Mouse (Mus musculus) liver, postnatal 0 days (tissue): Measurements from ENCODE around the gene Grrp1. TPM values are rescaled to one million over a fixed set of nuclear protein-coding genes. Genes with fewer than 3 reads are reported as not detected.
A peak's percentile ranks its signal among the peaks of the same experiment; 100 is the strongest.

ENCODE experiments used
- ATAC-seq: fragments of 200-750 bp; cut with Nextera tagmentation; 2 replicates; pipeline ENCODE4 v1.8.0; 2017; ENCODE audit warnings: mild to moderate bottlenecking, moderate library complexity
- DNase-seq: peaks from one replicate; pipeline ENCODE4 v3.0.0-alpha.2; 2016
- H3K27ac ChIP-seq: fragments of 300-500 bp; sonication (generic); 2 replicates; pipeline ENCODE4 v1.5.1; 2014; ENCODE audit warnings: antibody characterized with exemption, moderate library complexity, mild to moderate bottlenecking, low read depth
- H3K27me3 ChIP-seq: fragments of 300-500 bp; sonication (generic); 2 replicates; pipeline ENCODE4 v1.6.1; 2014; ENCODE audit warnings: low read length, control low read depth, mixed read lengths; ENCODE audit not compliant: insufficient read depth
- H3K36me3 ChIP-seq: fragments of 300-500 bp; sonication (generic); replicated peaks from 2 replicates; pipeline ENCODE4 v1.6.1; 2014; ENCODE audit warnings: mild to moderate bottlenecking, control low read depth, low read length, moderate library complexity, mixed read lengths; ENCODE audit not compliant: insufficient read depth
- H3K4me1 ChIP-seq: fragments of 300-500 bp; sonication (generic); 2 replicates; pipeline ENCODE4 v1.6.1; 2014; ENCODE audit warnings: antibody characterized with exemption, mild to moderate bottlenecking, control low read depth; ENCODE audit not compliant: insufficient read depth
- H3K4me2 ChIP-seq: fragments of 300-500 bp; sonication (generic); 2 replicates; pipeline ENCODE4 v1.6.1; 2014; ENCODE audit warnings: low read depth, mild to moderate bottlenecking, low read length, moderate library complexity, mixed read lengths
- H3K4me3 ChIP-seq: fragments of 300-500 bp; sonication (generic); 2 replicates; pipeline ENCODE4 v1.5.1; 2014; ENCODE audit warnings: low read depth, low read length
- H3K9ac ChIP-seq: fragments of 300-500 bp; sonication (generic); replicated peaks from 2 replicates; pipeline ENCODE4 v1.6.1; 2014; ENCODE audit warnings: mild to moderate bottlenecking, moderate library complexity
- H3K9me3 ChIP-seq: fragments of 300-500 bp; sonication (generic); 2 replicates; pipeline ENCODE4 v1.6.1; 2016; ENCODE audit warnings: mild to moderate bottlenecking, control low read depth, low read length, mixed read lengths
- CTCF ChIP-seq: sonication (generic); IDR thresholded peaks from 2 replicates; pipeline ENCODE4 v1.5.1; 2016; ENCODE audit warnings: antibody characterized with exemption, low read depth
- EP300 ChIP-seq: IDR thresholded peaks from 2 replicates; pipeline ENCODE4 v1.6.1; 2016; ENCODE audit warnings: antibody characterized with exemption, low read depth, mild to moderate bottlenecking
- WGBS: fragments of 180-500 bp; shearing (Covaris S2); extraction: QIAGEN DNeasy Blood & Tissue Kit; methylation state at CpG from one replicate; pipeline ENCODE4 v1.1.7; 2014; ENCODE audit not compliant: insufficient replicate concordance; 5-methylcytosine and 5-hydroxymethylcytosine counted together
- polyA plus RNA-seq: library from polyadenylated mRNA; unstranded; fragments of >200 nt; fragmentation: Nextera tagmentation; extraction: Ambion mirVana; gene quantifications from 2 replicates; pipeline ENCODE4 v1.2.1, GENCODE M21; 2015

Grrp1 gene
- polyA plus RNA-seq, 1 experiment from 2014 or later = 1.4 TPM

GRCm38 (mm10) chr4:134249651-134250050 lies 4.3 kb downstream of the Grrp1 start:
- Histone ChIP-seq H3K4me1 (peaks cover 35% of the 10 kb centered on the region), H3K27ac (no peak overlapping the region), H3K4me2 (peak overlapping the region; percentile 64), H3K4me3 (peak overlapping the region; percentile 32), H3K36me3 (no peaks in the 10 kb centered on the region), H3K9me3 (no peaks in the 10 kb centered on the region), H3K9ac (no peak overlapping the region), H3K27me3 (peaks cover 83% of the 10 kb centered on the region)
- 2% methylated on average over 30 of the region's 30 CpGs for WGBS
- no peak for TF ChIP-seq EP300
- peak; percentile 91 for TF ChIP-seq CTCF
- DNase-seq (peak; percentile 81), ATAC-seq (peak; percentile 34; the same call in 1 of the 2 replicates)

DNA sequence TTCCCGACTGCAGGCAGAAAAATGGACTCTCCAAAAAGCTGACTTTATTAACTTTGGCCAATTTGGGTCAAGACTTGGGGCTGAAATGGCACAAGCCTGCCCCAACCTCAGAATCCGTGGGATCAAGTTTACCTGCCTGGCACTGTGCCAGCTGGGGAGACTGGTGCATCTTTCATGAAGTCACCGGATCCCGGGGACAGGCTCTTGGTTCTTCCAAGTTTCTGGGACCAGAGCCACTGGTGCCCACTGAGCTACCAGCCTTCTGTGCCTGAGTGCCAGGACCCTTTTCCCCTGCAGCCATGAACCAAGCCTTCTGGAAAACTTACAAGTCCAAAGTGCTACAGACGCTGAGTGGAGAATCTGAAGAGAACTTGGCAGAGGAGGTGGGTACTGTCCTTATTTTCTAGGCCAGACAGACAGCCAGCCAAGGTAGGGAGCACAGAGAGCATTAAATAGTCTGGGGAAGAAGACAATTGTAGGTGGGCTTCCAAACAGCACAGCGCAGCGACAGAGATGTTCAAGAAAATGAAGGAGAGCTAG lies 7.1 kb downstream of the Grrp1 start, which contains the start of gene Gm30191:
Gene Gm30191 (plus strand): TSS at position 217 of the 540 bp plus-strand sequence.
- no peaks in the 10 kb centered on the region for H3K36me3 ChIP-seq
- no peaks in the 10 kb centered on the region for H3K9me3 ChIP-seq
- ATAC-seq = no peak
- no peak within 1 kb of the TSS for H3K27ac ChIP-seq
- peaks cover 32% of the 10 kb centered on the region for H3K4me1 ChIP-seq
- 74% methylated on average over 7 of the region's 7 CpGs for WGBS
- TF ChIP-seq EP300 = no peak
- TF ChIP-seq CTCF = no peak
- DNase-seq = no peak
- H3K4me3 ChIP-seq = peak within 1 kb of the TSS; percentile 87
- no peak within 1 kb of the TSS for H3K9ac ChIP-seq
- H3K27me3 ChIP-seq = peaks cover 55% of the 10 kb centered on the region
- peak within 1 kb of the TSS; percentile 100 for H3K4me2 ChIP-seq

DNA sequence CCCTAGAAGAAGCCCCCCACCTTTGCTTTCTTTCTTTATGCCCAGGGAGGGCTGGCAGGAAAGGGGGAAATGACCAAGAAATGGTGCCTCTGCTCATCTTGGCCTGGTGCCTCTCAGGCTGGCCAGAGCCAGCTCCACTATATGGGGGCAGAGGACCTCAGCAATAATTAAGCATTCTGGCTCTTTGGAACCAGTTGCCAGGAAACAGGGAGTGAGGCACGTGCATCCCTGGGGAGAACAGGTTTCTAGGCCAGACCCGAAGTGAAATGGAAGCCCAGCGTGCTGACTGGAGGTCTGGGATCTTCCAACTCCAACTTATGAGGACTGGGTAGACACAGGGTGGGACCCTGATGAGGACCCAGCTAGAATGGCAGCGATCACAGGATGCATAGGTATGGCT lies 7.7 kb downstream of the Grrp1 start:
- Histone ChIP-seq H3K27ac (no peak overlapping the region), H3K4me3 (no peak overlapping the region), H3K27me3 (peaks cover 50% of the 10 kb centered on the region)

DNA sequence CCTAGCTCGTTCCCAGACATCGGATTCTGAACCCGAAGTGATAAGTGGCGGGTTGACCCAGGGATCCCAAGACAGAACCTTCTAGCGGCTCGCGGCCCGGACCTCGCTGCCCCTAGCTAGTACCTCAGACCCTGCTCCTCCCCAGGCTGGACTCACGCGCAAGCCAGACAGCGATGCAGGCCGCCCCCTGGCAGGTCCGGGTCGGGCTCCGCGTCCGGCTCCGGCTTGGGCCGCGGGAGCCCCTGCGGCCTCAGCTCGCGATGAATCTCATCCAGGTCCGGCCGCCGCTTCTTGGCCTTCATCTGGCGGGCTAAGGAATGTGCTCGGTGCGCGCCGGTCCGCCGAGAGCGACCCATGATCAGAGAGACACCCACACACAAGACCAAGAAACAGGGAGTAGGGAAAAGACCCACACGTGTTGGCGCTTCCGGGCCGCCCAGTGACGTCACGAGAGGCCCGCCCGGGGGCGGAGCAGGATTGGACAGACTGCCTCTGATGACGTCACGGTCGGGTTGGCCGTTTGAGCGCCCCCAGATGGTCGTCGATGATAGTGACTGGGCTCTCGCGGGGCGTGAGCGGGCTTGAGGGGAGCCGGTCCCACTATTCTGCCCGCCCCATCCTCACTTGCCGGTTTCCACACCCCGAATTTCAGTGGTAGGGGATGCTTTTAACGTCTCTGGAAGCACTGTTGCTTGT lies 8.6 kb downstream of the Grrp1 start, which contains the start of gene Zfp593:
Gene Zfp593 (minus strand): TSS at position 445 of the 696 bp plus-strand sequence.
- ATAC-seq (peak; percentile 85), DNase-seq (peak; percentile 96)
- Histone ChIP-seq H3K4me3 (peak within 1 kb of the TSS; percentile 87), H3K9ac (peak within 1 kb of the TSS; percentile 83), H3K4me2 (peak within 1 kb of the TSS; percentile 100), H3K9me3 (no peaks in the 10 kb centered on the region), H3K27ac (peak within 1 kb of the TSS; percentile 30; the same call in 1 of the 2 replicates), H3K36me3 (no peaks in the 10 kb centered on the region), H3K27me3 (peaks cover 40% of the 10 kb centered on the region), H3K4me1 (peaks cover 18% of the 10 kb centered on the region)
- under 1% methylated on average over 60 of the region's 60 CpGs for WGBS
- no peak for TF ChIP-seq EP300
- TF ChIP-seq CTCF = peak; percentile 89

More for the DNA sequence above, 7.7 kb downstream of the Grrp1 start:
- Histone ChIP-seq H3K4me2 (no peak overlapping the region), H3K36me3 (no peaks in the 10 kb centered on the region), H3K9ac (no peak overlapping the region), H3K4me1 (peaks cover 26% of the 10 kb centered on the region), H3K9me3 (no peaks in the 10 kb centered on the region)
- ATAC-seq (no peak), DNase-seq (no peak)
- TF ChIP-seq CTCF (no peak), EP300 (no peak)
- WGBS = 56% methylated on average over 4 of the region's 4 CpGs

DNA sequence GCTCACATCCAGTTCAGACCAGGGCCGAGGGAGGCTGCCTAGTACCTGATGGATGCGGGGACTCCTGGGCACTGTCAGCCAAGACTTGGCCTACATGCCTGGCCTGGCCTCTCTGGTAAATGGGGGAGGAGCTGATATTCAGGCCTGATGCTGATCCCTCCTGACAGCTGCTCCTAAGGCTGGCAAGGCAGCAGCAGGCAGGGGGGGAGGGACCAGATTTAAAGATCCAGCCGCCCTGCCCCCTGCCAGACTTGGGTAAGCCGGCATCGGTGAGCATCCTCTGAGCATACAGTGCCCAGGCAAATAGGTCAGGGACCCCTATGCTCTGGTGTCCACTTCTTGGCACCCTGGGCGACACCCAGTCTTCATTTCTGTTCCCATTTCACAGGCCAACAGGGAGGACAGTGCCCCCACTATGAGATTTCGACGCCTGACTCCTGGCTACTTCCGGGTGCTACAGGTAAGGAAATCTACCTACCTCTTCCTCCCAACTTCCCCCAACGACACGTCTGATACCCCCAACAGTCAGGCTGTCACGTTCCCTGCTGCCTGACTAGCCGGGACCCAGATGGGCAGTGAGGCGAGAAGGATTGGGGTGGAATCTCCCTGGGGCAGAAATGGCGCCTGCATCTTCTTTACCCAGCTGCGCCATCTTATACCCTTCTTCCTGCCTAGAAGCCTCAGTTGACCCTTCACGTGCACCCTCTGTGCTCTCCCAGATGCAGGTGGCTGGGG lies 10.2 kb downstream of the Grrp1 start, which contains the start of gene E130218I03Rik:
Gene E130218I03Rik (plus strand): TSS at position 147 of the 735 bp plus-strand sequence.
- H3K4me2 ChIP-seq = peak within 1 kb of the TSS; percentile 100
- no peak within 1 kb of the TSS for H3K9ac ChIP-seq
- WGBS = 91% methylated on average over 17 of the region's 17 CpGs
- H3K36me3 ChIP-seq = no peaks in the 10 kb centered on the region
- ATAC-seq = no peak
- no peaks in the 10 kb centered on the region for H3K9me3 ChIP-seq
- H3K27ac ChIP-seq = no peak within 1 kb of the TSS
- peaks cover 24% of the 10 kb centered on the region for H3K27me3 ChIP-seq
- H3K4me3 ChIP-seq = no peak within 1 kb of the TSS
- peaks cover 15% of the 10 kb centered on the region for H3K4me1 ChIP-seq
- TF ChIP-seq CTCF (no peak), EP300 (no peak)
- no peak for DNase-seq

DNA sequence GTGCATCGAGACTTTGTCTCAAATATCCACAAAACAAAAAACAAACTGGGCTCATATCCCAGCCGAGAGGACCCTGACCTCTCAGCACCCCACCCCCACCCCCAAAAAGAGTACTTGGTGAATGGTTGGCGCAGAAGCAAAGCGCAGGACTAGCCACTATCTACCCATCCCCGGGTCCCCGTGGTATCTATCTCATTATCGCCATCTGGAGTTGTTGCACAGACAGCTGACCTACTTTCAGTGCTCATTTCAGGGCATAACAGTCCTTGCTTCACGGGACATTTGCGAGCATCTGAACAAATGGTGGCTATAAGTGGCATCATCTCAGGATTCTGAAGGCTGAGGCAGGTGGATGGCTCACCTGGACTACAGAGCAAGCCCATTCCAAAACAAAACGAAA lies 15.2 kb downstream of the Grrp1 start:
- TF ChIP-seq CTCF (no peak), EP300 (no peak)
- DNase-seq (no peak), ATAC-seq (peak; percentile 25; the same call in 1 of the 2 replicates)
- Histone ChIP-seq H3K4me1 (peaks cover 2% of the 10 kb centered on the region; the same call in 1 of the 2 replicates), H3K36me3 (no peaks in the 10 kb centered on the region), H3K27ac (no peak overlapping the region), H3K27me3 (0 out of 2 replicates have a peak, but pooled peaks cover 3% of the 10 kb centered on the region), H3K9me3 (no peaks in the 10 kb centered on the region), H3K4me3 (no peak overlapping the region), H3K4me2 (peak overlapping the region; percentile 44), H3K9ac (no peak overlapping the region)
- 9% methylated on average over 10 of the region's 10 CpGs for WGBS
